Mouse (Mus musculus) heart, embryonic 14.5 days (tissue): ENCODE measurements at regions not wholly inside any gene's neighbourhood (a gene's known extent, or its start where the extent isn't known, plus 50 kb on each side); places are given as distances from the start of the nearest gene placed in this dataset.

Experiments used
- ATAC-seq: fragments of 200-750 bp; cut with Nextera tagmentation; 2 replicates; pipeline ENCODE4 v1.8.0; 2017; ENCODE audit warnings: low read depth, moderate TSS enrichment; ENCODE audit not compliant: insufficient number of reproducible peaks, insufficient read depth, low FRiP score
- H3K27ac ChIP-seq, 2 experiments: fragments of 200-500 bp in 1 of 2; fragments of 300-500 bp in 1 of 2; sonication (generic) in 1 of 2; replicated peaks in 1 of 2; 2 replicates each; pipeline ENCODE4 v1.5.1; 2012 to 2014; ENCODE audit warnings: low read depth in 2 of 2, low read length in 2 of 2, control low read depth in 1 of 2, mild to moderate bottlenecking in 1 of 2, mixed read lengths in 1 of 2; ENCODE audit not compliant: control insufficient read depth in 1 of 2, insufficient read depth in 1 of 2
- H3K27me3 ChIP-seq: fragments of 300-500 bp; sonication (generic); 2 replicates; pipeline ENCODE4 v1.6.1; 2014; ENCODE audit warnings: mild to moderate bottlenecking, low read length, control low read depth; ENCODE audit not compliant: control insufficient read depth, insufficient read depth
- H3K36me3 ChIP-seq: fragments of 300-500 bp; sonication (generic); 2 replicates; pipeline ENCODE4 v1.6.1; 2014; ENCODE audit warnings: mild to moderate bottlenecking, control low read depth, low read length, mixed read lengths; ENCODE audit not compliant: control insufficient read depth, insufficient read depth
- H3K4me1 ChIP-seq, 2 experiments: fragments of 200-500 bp in 1 of 2; fragments of 300-500 bp in 1 of 2; sonication (generic) in 1 of 2; 2 replicates each; pipeline ENCODE4 v1.6.1; 2012 to 2014; ENCODE audit warnings: low read length in 2 of 2, control low read depth in 1 of 2, mixed read lengths in 1 of 2; ENCODE audit not compliant: control insufficient read depth in 2 of 2, insufficient read depth in 2 of 2
- H3K4me2 ChIP-seq: fragments of 300-500 bp; sonication (generic); 2 replicates; pipeline ENCODE4 v1.6.1; 2014; ENCODE audit warnings: mild to moderate bottlenecking, low read length
- H3K4me3 ChIP-seq, 2 experiments: fragments of 200-500 bp in 1 of 2; fragments of 300-500 bp in 1 of 2; sonication (generic) in 1 of 2; 2 replicates each; pipeline ENCODE4 v1.5.1; 2012 to 2014; ENCODE audit warnings: low read length in 2 of 2, mild to moderate bottlenecking in 2 of 2, control low read depth in 1 of 2, low read depth in 1 of 2, moderate library complexity in 1 of 2; ENCODE audit not compliant: control insufficient read depth in 1 of 2, insufficient read depth in 1 of 2
- H3K9ac ChIP-seq: fragments of 300-500 bp; sonication (generic); 2 replicates; pipeline ENCODE4 v1.6.1; 2014; ENCODE audit warnings: mild to moderate bottlenecking, low read length
- H3K9me3 ChIP-seq: fragments of 300-500 bp; sonication (generic); 2 replicates; pipeline ENCODE4 v1.6.1; 2016; ENCODE audit warnings: low read length, control low read depth; ENCODE audit not compliant: control insufficient read depth
- WGBS: fragments of 180-500 bp; shearing (Covaris S2); extraction: QIAGEN DNeasy Blood & Tissue Kit; methylation state at CpG from one replicate; pipeline ENCODE4 v1.1.7; 2014; 5-methylcytosine and 5-hydroxymethylcytosine counted together

DNA sequence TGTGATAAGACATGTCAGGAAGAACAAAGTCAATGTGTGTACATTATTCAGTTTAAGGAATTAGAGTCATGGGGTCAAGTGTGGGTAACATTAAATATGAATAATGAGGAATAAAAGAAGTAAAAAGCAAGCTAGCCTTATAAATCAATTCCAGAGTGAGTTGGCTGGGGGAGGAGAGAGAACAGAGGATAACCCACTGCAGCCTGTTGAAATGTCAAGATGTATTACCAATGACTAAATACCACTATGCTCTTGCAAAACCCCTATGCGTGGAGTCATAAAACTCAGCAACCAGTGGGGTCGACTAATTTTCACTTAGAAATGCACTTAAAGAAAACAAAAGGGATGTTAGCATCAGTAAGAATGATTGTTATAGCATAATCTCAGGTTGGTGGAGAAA lies 201.2 kb downstream of the Tbx18 start:
- Histone ChIP-seq H3K9ac (no peak overlapping the region), H3K27me3 (no peaks in the 10 kb centered on the region), H3K27ac (no peak overlapping the region), H3K4me2 (no peak overlapping the region), H3K9me3 (no peaks in the 10 kb centered on the region), H3K4me3 (no peak overlapping the region), H3K4me1 (no peaks in the 10 kb centered on the region), H3K36me3 (no peaks in the 10 kb centered on the region)
- ATAC-seq, result no peak
- 72% methylated on average over 2 of the region's 2 CpGs for WGBS

DNA sequence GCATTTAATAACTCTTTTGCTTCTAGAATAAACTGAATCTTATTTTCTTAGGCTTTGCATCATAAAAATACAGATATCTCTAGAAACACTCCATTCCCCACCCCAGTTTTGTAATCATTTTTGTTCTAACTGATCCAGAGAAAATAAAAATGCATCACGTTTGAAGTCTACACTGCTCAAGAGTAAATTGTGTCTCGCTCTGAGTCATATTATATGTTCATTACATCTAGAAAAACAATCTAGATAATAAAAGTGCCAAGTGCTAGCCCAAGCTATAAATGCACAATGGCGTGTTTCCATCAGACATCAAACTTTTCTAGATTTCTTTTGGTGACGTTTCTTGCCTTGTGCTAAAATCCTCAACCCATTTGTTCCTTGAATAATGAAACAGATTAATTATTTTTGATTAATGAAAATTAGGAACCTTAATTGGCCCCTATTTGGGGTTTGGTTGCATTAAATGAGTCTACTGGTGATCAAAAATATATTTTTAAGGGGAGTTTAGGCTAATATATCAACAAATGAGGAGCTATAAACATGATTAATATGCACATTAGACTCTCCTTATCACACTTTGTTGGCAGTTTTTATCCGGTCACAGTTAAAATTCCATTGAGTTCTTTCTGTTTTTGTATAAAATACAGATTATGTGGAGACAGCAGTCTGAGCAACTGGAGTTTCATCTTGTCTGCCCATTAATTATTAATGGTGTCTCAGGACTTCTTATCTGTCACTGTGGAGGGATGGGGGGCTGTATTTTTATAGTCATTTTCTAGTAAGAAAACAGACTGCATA lies 206.0 kb downstream of the Tbx18 start:
- H3K9me3 ChIP-seq, result no peaks in the 10 kb centered on the region
- H3K27me3 ChIP-seq, result no peaks in the 10 kb centered on the region
- H3K9ac ChIP-seq, result no peak overlapping the region
- H3K27ac ChIP-seq, result no peak overlapping the region
- no peaks in the 10 kb centered on the region for H3K36me3 ChIP-seq
- no peak overlapping the region for H3K4me3 ChIP-seq
- 74% methylated on average over 5 of the region's 5 CpGs for WGBS
- no peak for ATAC-seq
- no peak overlapping the region for H3K4me2 ChIP-seq
- no peaks in the 10 kb centered on the region for H3K4me1 ChIP-seq

DNA sequence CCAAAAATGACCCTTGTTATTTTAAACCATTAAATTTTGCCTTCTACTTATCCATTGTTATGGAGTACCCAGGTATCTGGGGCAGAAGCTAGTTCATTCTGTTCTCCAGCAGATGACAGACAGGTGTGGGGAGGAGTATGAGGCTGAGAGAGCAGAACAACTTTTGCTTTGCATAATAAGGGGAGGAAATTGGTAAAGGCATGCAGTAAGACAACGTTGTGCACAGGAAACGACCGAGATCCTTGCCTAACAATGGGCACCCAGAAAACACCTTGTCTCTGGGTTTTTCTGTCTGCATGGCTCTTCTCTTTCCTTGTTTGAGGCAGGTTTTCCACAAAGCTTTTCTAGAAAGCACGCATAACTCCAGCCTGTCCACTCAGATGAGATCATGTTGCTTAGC lies 220.4 kb downstream of the Tbx18 start:
- no peaks in the 10 kb centered on the region for H3K9me3 ChIP-seq
- no peak for ATAC-seq
- no peaks in the 10 kb centered on the region for H3K4me1 ChIP-seq
- 62% methylated on average over 4 of the region's 4 CpGs for WGBS
- no peak overlapping the region for H3K4me3 ChIP-seq
- no peak overlapping the region for H3K4me2 ChIP-seq
- H3K27ac ChIP-seq, result no peak overlapping the region
- H3K27me3 ChIP-seq, result no peaks in the 10 kb centered on the region
- H3K9ac ChIP-seq, result no peak overlapping the region
- H3K36me3 ChIP-seq, result no peaks in the 10 kb centered on the region

DNA sequence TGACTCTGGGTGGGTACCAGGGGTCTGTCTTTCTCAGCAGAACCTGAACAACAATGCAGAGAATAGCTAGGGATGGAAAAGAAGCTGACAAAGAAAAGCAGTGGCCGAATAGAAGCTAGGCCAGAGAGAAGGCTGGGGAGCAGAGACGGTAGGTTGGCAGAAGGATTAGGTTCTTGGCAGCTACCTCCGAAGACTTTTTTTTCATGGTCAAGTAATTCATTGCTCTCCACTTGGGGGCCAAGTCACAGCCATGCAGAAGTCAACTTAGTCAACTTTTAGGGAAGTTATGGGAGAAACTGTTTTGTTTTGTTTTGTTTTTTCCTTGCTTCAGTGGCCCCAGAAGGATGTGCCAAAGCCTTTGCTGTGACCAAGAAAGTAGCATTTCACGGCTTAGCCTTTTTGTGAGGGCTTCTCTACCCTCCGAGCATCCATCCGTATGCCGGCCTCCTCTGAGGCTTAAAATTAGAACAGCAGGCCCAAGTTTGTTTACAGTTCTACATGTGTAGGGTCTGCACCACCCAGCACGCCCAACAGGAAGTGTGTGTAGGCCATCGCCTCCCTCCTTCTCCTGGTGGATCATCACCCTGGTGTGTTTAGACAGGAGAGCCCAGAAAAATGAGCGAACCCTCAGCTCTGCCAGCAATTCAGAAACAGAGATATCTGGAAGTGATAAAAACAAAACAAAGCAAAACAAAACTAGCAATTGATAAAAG lies 226.2 kb downstream of the Tbx18 start:
- Histone ChIP-seq H3K27ac (no peak overlapping the region), H3K4me2 (no peak overlapping the region), H3K4me1 (0 out of 4 replicates have a peak, but pooled peaks cover 0 to 2% of the 10 kb centered on the region in 2 experiments), H3K27me3 (no peaks in the 10 kb centered on the region), H3K4me3 (no peak overlapping the region), H3K9me3 (no peaks in the 10 kb centered on the region), H3K36me3 (no peaks in the 10 kb centered on the region), H3K9ac (no peak overlapping the region)
- WGBS, result 65% methylated on average over 10 of the region's 10 CpGs
- ATAC-seq, result no peak

DNA sequence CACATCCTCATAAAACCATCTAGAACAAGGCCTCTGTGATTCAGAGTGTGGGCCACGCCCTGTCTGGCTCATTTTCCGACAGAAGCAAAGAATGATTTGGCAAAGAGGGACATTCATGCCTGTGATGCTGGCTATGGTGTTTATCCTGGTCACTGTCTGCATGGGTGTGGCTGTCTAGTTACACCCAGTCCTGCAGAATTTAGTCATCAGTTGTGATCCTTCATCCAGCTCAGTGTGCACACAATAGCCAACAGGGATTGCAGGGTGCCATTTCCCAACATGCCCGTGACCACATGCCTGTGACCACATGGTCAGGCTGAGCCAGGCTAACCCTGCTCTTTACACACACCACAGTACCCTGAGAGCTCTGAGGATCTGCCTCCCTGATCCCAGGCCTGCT lies 208.8 kb upstream of the Cep162 start:
- H3K4me2 ChIP-seq, result no peak overlapping the region
- 72% methylated on average over 3 of the region's 3 CpGs for WGBS
- H3K36me3 ChIP-seq, result no peaks in the 10 kb centered on the region
- no peak overlapping the region for H3K4me3 ChIP-seq
- H3K9me3 ChIP-seq, result no peaks in the 10 kb centered on the region
- H3K27ac ChIP-seq, result no peak overlapping the region
- no peaks in the 10 kb centered on the region for H3K27me3 ChIP-seq
- no peak overlapping the region for H3K9ac ChIP-seq
- no peaks in the 10 kb centered on the region for H3K4me1 ChIP-seq
- no peak for ATAC-seq

DNA sequence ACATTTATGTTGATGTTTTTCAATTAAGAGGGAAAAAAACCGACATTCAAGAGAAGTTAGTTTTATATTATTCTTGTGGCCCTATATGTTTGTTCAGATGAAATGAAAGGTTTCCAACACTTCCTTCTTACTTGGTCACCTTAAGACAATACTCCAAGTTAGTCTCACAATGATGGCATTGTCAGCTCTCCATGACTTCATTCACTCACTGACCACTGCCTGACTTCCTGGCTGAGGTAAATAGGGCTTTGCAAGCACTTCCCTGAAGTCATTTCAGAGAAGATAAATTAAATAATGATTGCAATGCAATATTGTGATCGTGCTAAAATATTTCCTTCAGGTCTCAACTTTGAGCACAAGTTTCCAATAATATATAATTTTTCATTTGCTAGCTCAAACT lies 197.9 kb upstream of the Cep162 start:
- Histone ChIP-seq H3K4me3 (no peak overlapping the region), H3K9me3 (no peaks in the 10 kb centered on the region), H3K36me3 (no peaks in the 10 kb centered on the region), H3K9ac (no peak overlapping the region), H3K4me1 (no peaks in the 10 kb centered on the region), H3K27me3 (no peaks in the 10 kb centered on the region), H3K4me2 (no peak overlapping the region), H3K27ac (no peak overlapping the region)
- WGBS, result 72% methylated on average over 2 of the region's 2 CpGs
- no peak for ATAC-seq

DNA sequence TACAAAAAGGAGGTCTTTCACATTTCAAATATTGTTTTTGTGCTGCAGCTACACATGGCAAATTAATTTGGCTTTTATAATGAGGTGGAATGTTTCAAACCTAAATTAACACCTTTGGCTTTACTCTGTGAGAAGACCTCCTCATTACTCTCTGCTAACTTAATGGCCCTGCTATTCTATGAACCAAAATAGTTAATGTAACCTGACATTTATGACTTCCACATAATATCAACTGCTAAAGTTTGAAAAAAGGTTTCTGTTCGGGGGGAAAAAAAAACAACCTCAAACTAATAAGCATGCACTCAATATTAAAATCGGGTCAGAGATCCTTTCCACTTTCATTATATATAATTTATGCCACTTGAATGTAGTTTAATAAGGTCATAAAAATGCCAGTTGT lies 197.2 kb upstream of the Cep162 start:
- no peak for ATAC-seq
- H3K4me3 ChIP-seq, result no peak overlapping the region
- H3K27me3 ChIP-seq, result no peaks in the 10 kb centered on the region

More for the DNA sequence above, 197.2 kb upstream of the Cep162 start:
- H3K27ac ChIP-seq, result no peak overlapping the region
- no peak overlapping the region for H3K4me2 ChIP-seq
- 71% methylated on average over 2 of the region's 2 CpGs for WGBS
- H3K4me1 ChIP-seq, result no peaks in the 10 kb centered on the region
- H3K36me3 ChIP-seq, result no peaks in the 10 kb centered on the region
- H3K9ac ChIP-seq, result no peak overlapping the region
- no peaks in the 10 kb centered on the region for H3K9me3 ChIP-seq
